Mouse (Mus musculus) lung, embryonic 14.5 days (tissue): ENCODE data around the gene Mtmr14. TPM values are rescaled to one million over a fixed set of nuclear protein-coding genes. Genes with fewer than 3 reads are reported as not detected.

Experiments used
- ATAC-seq: fragments of 200-750 bp; cut with Nextera tagmentation; 2 replicates; pipeline ENCODE4 v1.8.0; 2017; ENCODE audit warnings: mild to moderate bottlenecking, moderate TSS enrichment, moderate library complexity; ENCODE audit not compliant: insufficient read depth
- DNase-seq: peaks from one replicate; pipeline ENCODE4 v3.0.0-alpha.2; 2015
- H3K27ac ChIP-seq: fragments of 300-500 bp; sonication (generic); 2 replicates; pipeline ENCODE4 v1.5.1; 2014; ENCODE audit warnings: low read depth, mild to moderate bottlenecking, moderate library complexity
- H3K27me3 ChIP-seq: fragments of 300-500 bp; sonication (generic); 2 replicates; pipeline ENCODE4 v1.6.1; 2014; ENCODE audit warnings: low read length, control low read depth; ENCODE audit not compliant: insufficient read depth
- H3K36me3 ChIP-seq: fragments of 300-500 bp; sonication (generic); 2 replicates; pipeline ENCODE4 v1.6.1; 2014; ENCODE audit warnings: control low read depth; ENCODE audit not compliant: insufficient read depth
- H3K4me1 ChIP-seq: fragments of 300-500 bp; sonication (generic); 2 replicates; pipeline ENCODE4 v1.6.1; 2014; ENCODE audit warnings: antibody characterized with exemption, control low read depth; ENCODE audit not compliant: insufficient read depth
- H3K4me2 ChIP-seq: fragments of 300-500 bp; sonication (generic); 2 replicates; pipeline ENCODE4 v1.6.1; 2014; ENCODE audit warnings: mild to moderate bottlenecking
- H3K4me3 ChIP-seq: fragments of 300-500 bp; sonication (generic); 2 replicates; pipeline ENCODE4 v1.5.1; 2014; ENCODE audit warnings: low read depth, low read length
- H3K9ac ChIP-seq: fragments of 300-500 bp; sonication (generic); 2 replicates; pipeline ENCODE4 v1.6.1; 2014
- H3K9me3 ChIP-seq: fragments of 300-500 bp; sonication (generic); 2 replicates; pipeline ENCODE4 v1.6.1; 2016; ENCODE audit warnings: low read depth, low read length, control low read depth
- CTCF ChIP-seq: IDR thresholded peaks from 2 replicates; pipeline ENCODE4 v1.5.1; 2016; ENCODE audit warnings: antibody characterized with exemption, low read depth
- WGBS: fragments of 180-500 bp; shearing (Covaris S2); extraction: QIAGEN DNeasy Blood & Tissue Kit; methylation state at CpG from one replicate; pipeline ENCODE4 v1.1.7; 2014; 5-methylcytosine and 5-hydroxymethylcytosine counted together
- polyA plus RNA-seq: library from polyadenylated mRNA; unstranded; fragments of >200 nt; fragmentation: Nextera tagmentation; extraction: Ambion mirVana; gene quantifications from 2 replicates; pipeline ENCODE4 v1.2.1, GENCODE M21; 2014

Mtmr14 gene
- polyA plus RNA-seq, 1 experiment from 2014 or later, result 47.0 TPM

GRCm38 (mm10) chr6:113254899-113255298, 17.3 kb downstream of the Mtmr14 start:
- no peak for TF ChIP-seq CTCF
- no peak overlapping the region for H3K27ac ChIP-seq
- H3K36me3 ChIP-seq, result peaks cover 74% of the 10 kb centered on the region
- no peak overlapping the region for H3K4me3 ChIP-seq
- H3K9ac ChIP-seq, result no peak overlapping the region
- ATAC-seq (no peak), DNase-seq (no peak)
- no peaks in the 10 kb centered on the region for H3K4me1 ChIP-seq
- H3K27me3 ChIP-seq, result no peaks in the 10 kb centered on the region
- H3K9me3 ChIP-seq, result no peaks in the 10 kb centered on the region
- H3K4me2 ChIP-seq, result no peak overlapping the region

- WGBS, result 76% methylated on average over 8 of the region's 8 CpGs
- H3K27me3 ChIP-seq, result no peaks in the 10 kb centered on the region
- no peaks in the 10 kb centered on the region for H3K9me3 ChIP-seq
- H3K4me3 ChIP-seq, result no peak overlapping the region
- TF ChIP-seq CTCF, result no peak
- no peak overlapping the region for H3K9ac ChIP-seq
- H3K4me1 ChIP-seq, result no peaks in the 10 kb centered on the region
- no peak for ATAC-seq
- no peak overlapping the region for H3K27ac ChIP-seq
- DNase-seq, result no peak
- H3K36me3 ChIP-seq, result peaks cover 73% of the 10 kb centered on the region
- no peak overlapping the region for H3K4me2 ChIP-seq
Measured at GRCm38 (mm10) chr6:113261174-113261858, 23.7 kb downstream of the Mtmr14 start.

GRCm38 (mm10) chr6:113263531-113263930, 25.9 kb downstream of the Mtmr14 start:
- WGBS, result 82% methylated on average over 6 of the region's 6 CpGs
- TF ChIP-seq CTCF, result no peak
- Histone ChIP-seq H3K27ac (no peak overlapping the region), H3K4me2 (no peak overlapping the region), H3K4me1 (no peaks in the 10 kb centered on the region), H3K27me3 (no peaks in the 10 kb centered on the region), H3K9ac (no peak overlapping the region), H3K4me3 (no peak overlapping the region), H3K9me3 (no peaks in the 10 kb centered on the region), H3K36me3 (peaks cover 76% of the 10 kb centered on the region)
- ATAC-seq (no peak), DNase-seq (no peak)

GRCm38 (mm10) chr6:113264429-113264828, 26.8 kb downstream of the Mtmr14 start:
- ATAC-seq (no peak), DNase-seq (no peak)
- no peak overlapping the region for H3K4me2 ChIP-seq
- no peaks in the 10 kb centered on the region for H3K4me1 ChIP-seq
- H3K9me3 ChIP-seq, result no peaks in the 10 kb centered on the region
- no peak overlapping the region for H3K4me3 ChIP-seq
- H3K27ac ChIP-seq, result no peak overlapping the region
- no peak overlapping the region for H3K9ac ChIP-seq
- no peaks in the 10 kb centered on the region for H3K27me3 ChIP-seq
- 88% methylated on average over 8 of the region's 8 CpGs for WGBS
- H3K36me3 ChIP-seq, result peaks cover 78% of the 10 kb centered on the region
- TF ChIP-seq CTCF, result no peak

- H3K27me3 ChIP-seq, result no peaks in the 10 kb centered on the region
- TF ChIP-seq CTCF, result no peak
- no peaks in the 10 kb centered on the region for H3K4me1 ChIP-seq
- DNase-seq (no peak), ATAC-seq (no peak)
- WGBS, result 82% methylated on average over 7 of the region's 7 CpGs
- H3K27ac ChIP-seq, result no peak overlapping the region
- H3K4me3 ChIP-seq, result no peak overlapping the region
- H3K9ac ChIP-seq, result no peak overlapping the region
- no peak overlapping the region for H3K4me2 ChIP-seq
- H3K36me3 ChIP-seq, result peaks cover 77% of the 10 kb centered on the region
- H3K9me3 ChIP-seq, result no peaks in the 10 kb centered on the region
Measured at GRCm38 (mm10) chr6:113266996-113267655, 29.5 kb downstream of the Mtmr14 start.

- Histone ChIP-seq H3K4me1 (no peaks in the 10 kb centered on the region), H3K9ac (no peak overlapping the region), H3K27ac (no peak overlapping the region), H3K4me2 (no peak overlapping the region), H3K9me3 (no peaks in the 10 kb centered on the region), H3K36me3 (peaks cover 83% of the 10 kb centered on the region), H3K27me3 (no peaks in the 10 kb centered on the region), H3K4me3 (no peak overlapping the region)
- no peak for TF ChIP-seq CTCF
- DNase-seq (no peak), ATAC-seq (no peak)
- WGBS, result 87% methylated on average over 1 of the region's 1 CpGs
Measured at GRCm38 (mm10) chr6:113267988-113268387, 30.3 kb downstream of the Mtmr14 start.

- no peak for TF ChIP-seq CTCF
- H3K4me3 ChIP-seq, result no peak overlapping the region
Measured at GRCm38 (mm10) chr6:113272365-113272764, 34.7 kb downstream of the Mtmr14 start.

More at GRCm38 (mm10) chr6:113272365-113272764, 34.7 kb downstream of the Mtmr14 start:
- Histone ChIP-seq H3K4me1 (no peaks in the 10 kb centered on the region), H3K9ac (no peak overlapping the region), H3K27me3 (no peaks in the 10 kb centered on the region), H3K36me3 (peaks cover 69% of the 10 kb centered on the region), H3K9me3 (no peaks in the 10 kb centered on the region), H3K4me2 (no peak overlapping the region), H3K27ac (no peak overlapping the region)
- WGBS, result 62% methylated on average over 3 of the region's 3 CpGs
- ATAC-seq (no peak), DNase-seq (no peak)
